Mouse (Mus musculus): ENCODE measurements around the gene Odr4. TPM values are rescaled to one million over a fixed set of nuclear protein-coding genes. Genes with fewer than 3 reads are reported as not detected.

Odr4 gene
- 34.0 TPM for polyA plus RNA-seq (2017; shearing (Covaris generic))

DNA sequence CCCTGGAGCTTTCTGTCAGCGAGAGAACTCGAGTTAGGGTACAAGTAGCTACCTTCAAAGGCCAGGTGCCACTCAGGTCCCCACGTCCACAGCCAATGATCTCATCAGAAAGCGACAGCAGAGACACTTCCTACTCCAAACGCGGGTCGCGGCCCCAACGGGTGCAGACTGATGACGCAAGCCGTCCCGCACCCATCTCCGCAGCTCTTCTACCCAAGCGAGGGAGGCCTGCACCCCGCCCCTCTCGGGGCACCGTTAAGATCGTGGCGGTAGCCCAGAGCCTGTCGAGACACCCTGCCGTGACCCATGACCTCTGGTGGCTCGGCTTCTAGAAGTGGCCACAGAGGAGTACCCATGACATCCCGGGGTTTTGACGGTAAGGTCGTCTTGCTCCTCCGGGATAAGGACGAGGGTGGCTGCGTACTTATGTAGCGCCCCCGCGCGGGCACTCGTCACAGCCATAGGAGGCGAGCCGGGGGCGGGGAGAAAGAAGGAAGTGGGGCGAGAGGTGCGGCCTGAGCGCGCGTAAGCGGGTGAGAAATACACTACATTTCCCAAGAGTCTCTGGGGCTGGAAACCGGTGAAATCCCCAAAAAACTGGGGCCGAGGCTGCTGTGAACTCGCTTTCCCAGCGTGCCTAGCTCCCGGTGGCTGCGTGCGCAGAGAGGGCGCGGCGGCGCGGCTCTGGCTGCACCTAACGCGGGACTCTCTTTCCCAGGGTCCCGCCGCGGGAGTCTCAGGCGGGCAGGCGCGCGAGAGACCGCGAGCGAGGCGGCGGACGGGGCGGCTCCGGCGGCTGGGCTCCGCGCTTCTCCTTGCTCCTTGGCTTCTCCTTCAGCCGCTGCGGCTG is at the start of gene Odr4, which contains the start of gene Tpr:
Gene Odr4 (minus strand): TSS at position 443 of the 850 bp plus-strand sequence.
Gene Tpr (plus strand): TSS at position 201 of the 850 bp plus-strand sequence.

DNA sequence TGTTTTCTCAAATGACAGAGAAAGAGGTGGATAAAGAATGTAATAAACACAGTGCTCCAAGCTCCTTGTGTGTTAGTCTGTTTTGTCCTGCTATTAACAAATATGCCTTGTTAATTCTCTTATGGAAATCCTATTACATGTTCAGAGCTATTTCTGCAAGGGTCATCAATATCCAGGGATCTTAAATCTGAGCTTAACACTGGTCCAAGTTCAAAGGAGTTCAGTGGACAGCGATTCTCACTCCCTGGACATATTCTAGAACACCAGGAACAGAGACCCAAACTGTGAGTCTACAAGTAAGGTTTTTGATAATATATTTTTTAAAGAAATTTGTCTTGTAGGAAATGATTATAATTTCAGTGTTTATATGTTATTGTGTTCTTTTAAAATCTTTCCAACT is 73.7 kb downstream of the Odr4 start, which contains the start of gene Pdc:
Gene Pdc (plus strand): TSS at position 213 of the 400 bp plus-strand sequence.

Other genes starting within 250 kb of the Odr4 start
- gene Pdc, start 73.7 kb downstream of the Odr4 start, polyA plus RNA-seq (2017; shearing (Covaris generic)): not detected
- gene Tpr, start 242 bp downstream of the Odr4 start, polyA plus RNA-seq (2017; shearing (Covaris generic)): 164 TPM
- gene Prg4, start 73.1 kb upstream of the Odr4 start, polyA plus RNA-seq (2017; shearing (Covaris generic)): 32.6 TPM